Mouse (Mus musculus) testis, adult 2 months (tissue): Measurements from ENCODE around the gene Olfr339.
"Not testable (repeated sequence)": the region's sequence is repeated elsewhere in the genome, so short reads cannot be mapped to it uniquely, and the experiment has no call there.

Source experiments
- CTCF ChIP-seq: fragments of 200-500 bp; IDR thresholded peaks from 2 replicates; pipeline ENCODE4 v1.5.1; 2012; ENCODE audit warnings: low read depth, mild to moderate bottlenecking, inconsistent platforms, low read length, moderate library complexity; ENCODE audit not compliant: control insufficient read depth, insufficient read depth, insufficient replicate concordance
- POLR2A ChIP-seq: fragments of 200-500 bp; IDR thresholded peaks from 2 replicates; pipeline ENCODE4 v1.6.1; 2012; ENCODE audit warnings: low read depth, mild to moderate bottlenecking, inconsistent platforms, low read length, moderate library complexity; ENCODE audit not compliant: control insufficient read depth

GRCm38 (mm10) chr2:36415174-36415573, 3.6 kb upstream of the Olfr339 start:
- not testable (repeated sequence) for TF ChIP-seq POLR2A, CTCF
